Mouse (Mus musculus) MEL (cell line): ENCODE data around the gene Nkg7.

ENCODE experiments used
- E2F4 ChIP-seq: IDR thresholded peaks from 2 replicates; pipeline ENCODE4 v1.6.1; 2011; ENCODE audit warnings: low read depth, low read length, improper control_type of control experiment, borderline replicate concordance
- EP300 ChIP-seq, 2 experiments: IDR thresholded peaks; 2 replicates each; pipeline ENCODE4 v1.6.1; 2011; ENCODE audit warnings: improper control_type of control experiment in 2 of 2, low read length in 2 of 2, low read depth in 1 of 2, mild to moderate bottlenecking in 1 of 2
- GABPA ChIP-seq: IDR thresholded peaks from 2 replicates; pipeline ENCODE4 v1.6.1; 2012; ENCODE audit warnings: low read depth, mild to moderate bottlenecking, inconsistent platforms, low read length, improper control_type of control experiment, moderate library complexity
- HCFC1 ChIP-seq: IDR thresholded peaks from 2 replicates; pipeline ENCODE4 v1.6.1; 2012; ENCODE audit warnings: low read depth, mild to moderate bottlenecking, inconsistent platforms, low read length, improper control_type of control experiment, moderate library complexity
- KAT2A ChIP-seq: conservative IDR thresholded peaks from 2 replicates; pipeline ENCODE4 v1.6.1; 2012; ENCODE audit warnings: low read depth, low read length, improper control_type of control experiment, inconsistent platforms
- MAX ChIP-seq: IDR thresholded peaks from 2 replicates; pipeline ENCODE4 v1.6.1; 2011; ENCODE audit warnings: low read length, improper control_type of control experiment
- NELFE ChIP-seq: IDR thresholded peaks from 2 replicates; pipeline ENCODE4 v1.6.1; 2011; ENCODE audit warnings: low read depth, low read length, improper control_type of control experiment
- POLR2A ChIP-seq, 2 experiments: IDR thresholded peaks; 2 replicates each; pipeline ENCODE4 v1.6.1; 2011 to 2012; ENCODE audit warnings: low read length in 2 of 2, mild to moderate bottlenecking in 2 of 2, control low read depth in 1 of 2, improper control_type of control experiment in 1 of 2, low read depth in 1 of 2, moderate library complexity in 1 of 2; ENCODE audit not compliant: control insufficient read depth in 1 of 2, insufficient read depth in 1 of 2, poor library complexity in 1 of 2
- ZNF384 ChIP-seq: IDR thresholded peaks from 2 replicates; pipeline ENCODE4 v1.6.1; 2012; ENCODE audit warnings: low read depth, mild to moderate bottlenecking, inconsistent platforms, low read length, improper control_type of control experiment

DNA sequence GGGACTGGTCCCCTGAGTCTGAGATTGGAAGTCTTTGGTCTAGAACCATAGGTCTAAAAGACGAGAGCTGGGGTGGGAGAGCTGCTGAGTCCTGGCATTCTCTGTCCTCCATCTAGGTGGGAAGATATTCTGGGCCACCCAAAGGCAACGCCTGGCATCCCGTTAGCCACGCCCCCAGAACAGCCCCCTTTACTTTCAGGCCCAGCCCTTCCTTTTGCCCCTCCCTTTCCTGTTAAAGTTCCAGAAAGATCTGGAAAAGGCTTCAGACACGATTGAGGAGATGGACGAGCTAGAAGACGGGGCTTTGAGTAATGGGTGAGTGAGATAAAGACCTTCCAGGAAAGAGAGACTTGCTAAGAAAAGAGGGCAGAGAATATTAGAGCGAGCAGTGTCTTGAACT is 9.5 kb upstream of the Nkg7 start, which contains the start of gene Lim2:
- TF ChIP-seq KAT2A (no peak), POLR2A (IDR thresholded peaks at IDR 0.05; ENCODE audit: control insufficient read depth in 1 of 2, insufficient read depth in 1 of 2, low read depth in 1 of 2, low read length in 2 of 2, poor library complexity in 1 of 2) (no peak), EP300 (IDR thresholded peaks at IDR 0.05; ENCODE audit: low read depth in 1 of 2, low read length in 2 of 2) (no peak), E2F4 (no peak), MAX (no peak), HCFC1 (no peak), NELFE (no peak), ZNF384 (no peak), GABPA (no peak)
